Mouse (Mus musculus): Measurements from ENCODE around the gene Fmo4.

DNA sequence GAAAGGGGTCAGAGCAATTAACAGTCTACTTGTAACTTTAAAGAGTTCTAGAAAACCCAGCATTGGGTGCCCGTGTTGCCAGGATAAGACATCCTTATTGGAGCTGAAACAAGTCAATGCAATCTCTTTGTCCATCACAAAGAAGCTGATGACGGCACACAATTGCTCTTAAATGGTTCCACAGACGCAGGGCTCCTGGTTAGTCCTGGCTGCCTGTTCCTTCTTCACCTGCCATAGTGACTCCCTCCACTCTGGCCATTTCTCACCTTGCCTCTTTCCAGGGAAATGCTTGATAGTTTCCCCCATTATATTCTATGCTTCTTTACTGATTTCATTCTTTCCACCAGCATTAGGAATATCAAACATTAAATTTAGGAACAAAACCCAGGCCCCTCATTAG lies 5.2 kb downstream of the Fmo4 start:
- no peak for TF ChIP-seq POLR2A (IDR thresholded peaks at IDR 0.05; ENCODE audit: low read depth, low read length)
- no peak for TF ChIP-seq CTCF (IDR thresholded peaks at IDR 0.05; ENCODE audit: borderline replicate concordance, insufficient read depth, low read length)
